Mouse (Mus musculus) C2C12 (cell line): ENCODE results near the gene Adora3.

Experiments
- CEBPB ChIP-seq: IDR thresholded peaks from one replicate; pipeline ENCODE4 v1.6.1; 2011; ENCODE audit warnings: low read depth, mild to moderate bottlenecking, control low read depth, moderate library complexity
- CTCF ChIP-seq: IDR thresholded peaks from one replicate; pipeline ENCODE4 v1.5.1; 2011; ENCODE audit not compliant: control insufficient read depth, insufficient read depth, insufficient read length
- FOSL1 ChIP-seq: IDR thresholded peaks from one replicate; pipeline ENCODE4 v1.8.0; 2011; ENCODE audit warnings: mild to moderate bottlenecking, low read length; ENCODE audit not compliant: poor library complexity, insufficient read depth, severe bottlenecking
- MAX ChIP-seq: IDR thresholded peaks from one replicate; pipeline ENCODE4 v1.6.1; 2011; ENCODE audit warnings: mild to moderate bottlenecking, control low read depth
- USF1 ChIP-seq: IDR thresholded peaks from one replicate; pipeline ENCODE4 v1.6.1; 2011; ENCODE audit warnings: low read depth, mild to moderate bottlenecking, control low read depth, moderate library complexity

- TF ChIP-seq CEBPB (no peak), CTCF (no peak), USF1 (no peak), FOSL1 (no peak), MAX (no peak)
Observed at GRCm38 (mm10) chr3:105836883-105837282, 33.8 kb upstream of the Adora3 start.
